Mouse (Mus musculus): ENCODE results near the gene Dqx1.

Gene Dqx1

DNA sequence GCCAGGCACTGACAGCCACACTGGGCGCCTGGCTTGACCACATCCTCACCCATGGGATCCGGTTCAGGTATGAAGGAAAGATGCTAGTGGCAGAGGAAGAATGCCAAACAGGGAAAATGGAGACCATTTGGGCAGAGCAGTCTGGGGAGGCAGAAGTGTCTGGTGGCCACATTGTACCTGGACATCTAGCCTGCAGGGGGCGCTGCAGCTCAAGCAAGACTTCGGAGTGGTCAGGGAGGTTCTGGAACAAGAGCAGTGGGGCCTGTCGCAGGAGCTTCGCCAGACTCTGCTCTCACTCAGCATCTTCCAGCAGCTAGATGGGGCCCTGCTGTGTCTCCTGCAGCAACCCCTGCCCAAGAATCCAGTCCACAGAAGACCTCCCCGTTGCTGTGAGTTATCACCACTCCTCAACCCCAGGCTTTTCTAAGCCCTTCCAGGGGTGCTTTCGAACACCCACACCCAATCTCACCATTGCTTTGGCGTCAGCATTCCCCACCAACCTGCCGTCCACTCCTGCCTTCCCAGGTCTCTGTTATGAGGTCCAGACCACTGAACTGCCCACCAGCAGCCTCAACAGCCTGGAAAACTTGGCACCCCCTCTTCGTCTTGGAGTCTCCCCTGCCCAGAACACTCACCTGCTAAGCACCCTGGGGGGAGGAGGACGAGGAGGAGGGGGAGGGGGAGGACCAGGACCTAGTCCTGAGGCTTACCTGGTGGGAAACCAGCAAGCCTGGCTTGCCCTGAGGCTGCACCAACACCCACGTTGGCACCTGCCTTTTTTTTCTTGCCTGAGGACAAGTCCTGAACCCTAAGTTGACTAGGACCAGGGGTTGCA lies 50.1 kb downstream of the Dqx1 start:
- peak; percentile 89 for DNase-seq (ENCODE audit: low read depth)

DNA sequence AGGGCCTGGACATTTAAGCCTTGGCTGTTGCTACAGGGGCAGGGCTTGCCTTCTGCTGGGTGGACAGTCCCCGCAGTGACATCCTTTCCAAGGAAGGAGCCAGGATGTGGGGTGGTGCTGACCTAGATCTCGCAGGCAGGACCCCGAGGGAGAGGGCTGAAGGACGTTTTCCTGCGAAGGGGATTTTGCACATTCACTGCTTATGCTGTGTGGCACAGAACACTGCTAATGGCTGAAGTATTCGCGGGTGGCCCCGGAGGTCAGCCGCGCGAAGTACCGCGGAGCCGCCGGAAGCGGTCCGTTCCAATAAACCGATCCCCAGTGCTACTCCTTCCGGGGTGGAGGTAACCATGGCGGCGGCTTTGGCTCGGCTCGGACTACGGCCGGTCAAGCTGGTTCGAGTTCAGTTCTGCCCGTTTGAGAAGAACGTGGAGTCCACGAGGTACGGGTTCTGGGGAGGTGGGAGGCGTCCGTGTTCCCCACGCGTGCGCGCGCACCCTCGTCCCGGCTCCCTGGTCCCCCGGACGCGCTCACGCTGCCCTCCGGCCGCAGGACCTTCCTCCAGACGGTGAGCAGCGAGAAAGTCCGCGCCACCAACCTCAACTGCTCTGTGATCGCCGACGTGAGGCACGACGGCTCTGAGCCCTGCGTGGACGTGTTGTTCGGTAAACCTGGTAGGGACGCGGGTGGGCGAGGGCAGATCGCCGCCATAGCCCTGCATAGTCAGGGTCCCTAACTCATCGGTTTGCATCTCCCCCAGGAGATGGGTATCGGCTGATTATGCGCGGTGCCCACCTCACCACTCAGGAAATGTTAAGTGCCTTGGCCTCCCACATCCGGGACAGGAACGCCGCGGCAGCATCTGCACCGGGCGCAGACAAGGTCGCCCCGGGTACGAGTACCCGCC lies 51.4 kb downstream of the Dqx1 start, which contains the start of gene Mrpl53:
Mrpl53 (plus strand) TSS at position 279 of the 907 bp plus-strand sequence.
- DNase-seq (ENCODE audit: low read depth) = peak; percentile 82

DNA sequence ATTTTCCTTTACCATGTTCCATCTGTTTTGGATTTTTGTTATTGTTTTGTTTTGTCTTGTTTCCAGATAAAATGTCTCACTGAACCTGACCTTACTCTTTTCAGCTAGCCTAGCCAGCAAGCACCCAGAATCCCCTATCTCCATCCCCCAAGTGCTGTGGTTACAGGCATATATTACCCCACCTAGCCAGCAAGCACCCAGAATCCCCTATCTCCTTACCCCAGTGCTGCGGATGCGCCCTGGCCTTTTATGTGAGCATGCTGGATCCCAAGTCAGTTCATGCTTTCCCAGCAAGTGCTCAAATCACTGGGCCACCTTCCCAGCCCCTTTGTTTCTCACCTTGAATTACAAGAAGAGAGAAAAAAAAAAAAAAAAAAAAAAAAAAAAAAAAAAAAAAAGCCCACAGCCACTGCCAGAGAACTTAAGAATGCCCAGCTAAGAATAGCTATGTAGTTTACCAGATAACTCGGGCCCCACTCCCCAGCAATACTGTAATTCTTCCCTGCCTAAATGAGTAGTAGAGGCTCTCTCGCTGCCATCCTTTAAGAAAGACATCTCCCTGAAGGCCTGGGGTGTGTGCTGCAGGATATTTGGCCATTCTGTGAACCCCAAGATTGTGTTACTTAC lies 54.0 kb downstream of the Dqx1 start:
- DNase-seq (ENCODE audit: low read depth) = no peak

DNA sequence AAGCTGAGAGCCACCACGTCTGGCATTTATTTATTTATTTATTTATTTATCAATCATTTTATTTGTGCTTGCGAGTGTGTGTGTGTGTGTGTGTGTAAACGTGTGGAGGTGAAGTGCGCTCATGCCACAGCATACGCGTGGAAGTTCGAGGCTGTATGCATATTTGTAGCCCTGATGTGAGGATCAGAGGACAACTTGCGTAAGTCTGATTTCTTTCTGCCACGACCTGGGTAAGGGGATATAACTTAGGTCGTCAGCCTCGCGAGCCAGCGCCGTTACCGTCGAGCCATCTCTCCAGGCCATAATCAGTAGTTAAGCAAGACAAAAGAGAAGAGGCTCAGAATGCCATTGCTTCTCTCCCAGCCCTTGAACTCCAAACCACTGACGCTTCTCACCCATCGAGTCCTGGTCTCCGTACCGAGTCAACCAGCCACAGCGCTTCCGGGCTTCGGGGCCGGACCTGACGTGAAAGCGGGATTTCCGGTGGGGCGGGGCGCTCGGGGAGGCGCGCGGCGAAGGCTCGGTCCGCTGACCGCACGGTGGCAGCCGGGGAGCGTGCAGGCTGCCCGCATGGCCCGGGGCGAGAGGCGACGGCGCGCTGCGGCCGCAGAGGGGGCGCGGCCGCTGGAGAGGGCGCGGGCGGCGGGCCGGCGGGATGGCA lies 57.5 kb downstream of the Dqx1 start, which contains the start of gene Mogs:
Mogs (plus strand) TSS at position 486 of the 661 bp plus-strand sequence.
- peak; percentile 91 for DNase-seq (ENCODE audit: low read depth)

DNA sequence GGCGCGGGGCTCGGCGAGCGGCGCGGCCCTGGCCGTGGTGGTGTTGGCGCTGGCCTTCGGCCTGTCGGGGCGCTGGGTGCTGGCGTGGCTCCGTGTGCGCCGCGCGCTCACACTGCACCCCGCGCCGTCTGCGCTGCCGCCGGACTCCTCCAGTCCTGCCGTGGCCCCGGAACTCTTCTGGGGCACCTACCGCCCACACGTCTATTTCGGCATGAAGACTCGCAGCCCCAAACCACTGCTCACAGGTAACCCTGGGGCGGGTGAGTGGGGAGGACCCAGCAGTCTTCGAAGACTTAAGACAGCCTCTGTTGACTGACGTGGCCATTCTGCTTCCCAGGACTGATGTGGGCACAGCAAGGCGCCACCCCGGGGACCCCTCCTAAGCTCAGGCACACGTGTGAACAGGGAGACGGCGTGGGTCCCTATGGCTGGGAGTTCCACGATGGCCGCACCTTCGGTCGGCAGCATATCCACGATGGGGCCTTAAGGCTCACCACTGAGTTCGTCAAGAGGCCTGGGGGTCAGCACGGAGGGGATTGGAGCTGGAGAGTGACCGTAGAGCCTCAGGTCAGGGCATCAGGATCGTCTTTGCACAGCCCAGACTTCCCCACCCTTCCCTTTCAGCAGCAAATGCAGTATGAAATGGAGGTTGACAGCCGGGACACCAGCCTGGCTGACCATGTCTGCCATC lies 58.2 kb downstream of the Dqx1 start:
- peak; percentile 35 for DNase-seq (ENCODE audit: low read depth)

DNA sequence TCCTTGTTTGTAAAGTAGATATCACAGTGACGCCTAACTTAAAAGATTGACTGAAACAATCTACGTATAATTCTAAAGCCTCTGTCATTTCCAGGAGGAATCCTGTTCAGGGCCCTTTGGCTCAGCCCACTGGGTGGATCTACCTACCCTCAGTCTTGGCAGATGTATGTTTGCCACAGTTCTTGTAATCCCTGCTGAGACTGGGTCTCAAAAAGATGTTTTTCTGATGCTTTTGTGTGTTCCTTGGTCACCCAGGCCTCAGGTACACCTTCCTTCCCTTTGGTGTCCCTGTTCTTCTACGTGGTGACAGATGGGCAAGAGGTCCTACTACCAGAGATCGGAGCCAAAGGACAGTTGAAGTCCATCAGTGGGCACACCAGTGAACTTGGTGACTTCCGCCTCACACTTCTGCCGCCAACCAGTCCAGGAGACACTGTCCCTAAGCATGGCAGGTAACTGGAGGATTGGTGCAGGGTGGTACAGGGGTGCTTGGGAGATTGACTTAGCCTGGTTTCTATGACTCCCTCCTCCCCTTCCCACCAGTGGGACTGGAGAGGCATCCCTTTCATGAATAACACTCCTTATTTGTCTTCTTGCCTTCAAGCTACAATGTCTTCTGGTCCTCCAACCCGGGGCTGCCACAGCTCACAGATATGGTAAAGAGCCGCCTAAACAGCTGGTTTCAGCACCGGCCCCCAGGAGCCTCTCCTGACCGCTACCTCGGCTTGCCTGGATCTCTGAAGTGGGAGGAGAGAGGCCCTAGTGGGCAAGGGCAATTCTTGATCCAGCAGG lies 58.9 kb downstream of the Dqx1 start:
- DNase-seq (ENCODE audit: low read depth) = no peak

All from 416B (cell line).